Mouse (Mus musculus) liver, embryonic 15.5 days (tissue): ENCODE data around the gene Hunk. TPM values are rescaled to one million over a fixed set of nuclear protein-coding genes. Genes with fewer than 3 reads are reported as not detected.

Experiments
- ATAC-seq: fragments of 200-750 bp; cut with Nextera tagmentation; 2 replicates; pipeline ENCODE4 v1.8.0; 2017; ENCODE audit warnings: moderate number of reproducible peaks, mild to moderate bottlenecking, moderate library complexity; ENCODE audit not compliant: insufficient read depth
- H3K27ac ChIP-seq: fragments of 300-500 bp; sonication (generic); replicated peaks from 2 replicates; pipeline ENCODE4 v1.5.1; 2015; ENCODE audit warnings: mild to moderate bottlenecking, inconsistent platforms
- H3K27me3 ChIP-seq: fragments of 300-500 bp; sonication (generic); 2 replicates; pipeline ENCODE4 v1.6.1; 2015; ENCODE audit warnings: mild to moderate bottlenecking, inconsistent platforms
- H3K36me3 ChIP-seq: fragments of 300-500 bp; sonication (generic); replicated peaks from 2 replicates; pipeline ENCODE4 v1.6.1; 2015; ENCODE audit warnings: moderate library complexity, mild to moderate bottlenecking, inconsistent platforms
- H3K4me1 ChIP-seq: fragments of 300-500 bp; sonication (generic); replicated peaks from 2 replicates; pipeline ENCODE4 v1.6.1; 2015; ENCODE audit warnings: inconsistent platforms
- H3K4me2 ChIP-seq: fragments of 300-500 bp; sonication (generic); 2 replicates; pipeline ENCODE4 v1.6.1; 2015; ENCODE audit warnings: moderate library complexity, mild to moderate bottlenecking, inconsistent platforms
- H3K4me3 ChIP-seq: fragments of 300-500 bp; sonication (generic); replicated peaks from 2 replicates; pipeline ENCODE4 v1.5.1; 2015; ENCODE audit warnings: mild to moderate bottlenecking, inconsistent platforms
- H3K9ac ChIP-seq: fragments of 300-500 bp; sonication (generic); 2 replicates; pipeline ENCODE4 v1.6.1; 2015; ENCODE audit warnings: moderate library complexity, mild to moderate bottlenecking, inconsistent platforms
- H3K9me3 ChIP-seq: fragments of 300-500 bp; sonication (generic); replicated peaks from 2 replicates; pipeline ENCODE4 v1.6.1; 2016; ENCODE audit warnings: inconsistent platforms
- WGBS: fragments of 180-500 bp; shearing (Covaris S2); methylation state at CpG from one replicate; pipeline ENCODE4 v1.1.7; 2015; ENCODE audit warnings: mixed read lengths; ENCODE audit not compliant: insufficient replicate concordance; 5-methylcytosine and 5-hydroxymethylcytosine counted together
- polyA plus RNA-seq: library from polyadenylated mRNA; unstranded; fragments of >200 nt; fragmentation: Nextera tagmentation; extraction: Ambion mirVana; gene quantifications from 2 replicates; pipeline ENCODE4 v1.2.1, GENCODE M21; 2015

The Hunk gene
- polyA plus RNA-seq, 1 experiment from 2014 or later, result 1.2 TPM

DNA sequence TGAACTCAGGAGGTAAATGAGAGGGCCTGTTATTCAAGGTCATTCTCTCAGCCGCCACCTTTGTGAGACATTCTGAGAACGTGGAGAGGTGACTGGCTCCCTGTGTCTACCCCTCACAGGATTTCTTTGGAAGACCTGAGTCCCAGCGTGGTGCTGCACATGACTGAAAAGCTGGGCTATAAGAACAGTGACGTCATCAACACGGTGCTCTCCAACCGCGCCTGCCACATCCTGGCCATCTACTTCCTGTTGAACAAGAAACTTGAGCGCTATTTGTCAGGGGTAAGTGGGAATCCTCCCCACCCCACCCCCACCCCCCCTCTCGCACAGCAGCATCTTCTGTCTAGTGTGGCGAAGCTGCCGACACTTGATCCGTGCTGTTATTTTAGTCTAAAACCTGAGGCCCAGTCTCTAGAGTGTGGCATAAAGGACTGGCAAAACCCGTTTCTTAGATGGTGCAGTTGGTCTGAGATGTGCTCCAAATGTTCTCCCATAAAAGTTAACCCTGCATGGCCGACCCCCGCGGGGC is 90.0 kb downstream of the Hunk start:
- 43% methylated on average over 16 of the region's 16 CpGs for WGBS
- no peak overlapping the region for H3K27ac ChIP-seq

DNA sequence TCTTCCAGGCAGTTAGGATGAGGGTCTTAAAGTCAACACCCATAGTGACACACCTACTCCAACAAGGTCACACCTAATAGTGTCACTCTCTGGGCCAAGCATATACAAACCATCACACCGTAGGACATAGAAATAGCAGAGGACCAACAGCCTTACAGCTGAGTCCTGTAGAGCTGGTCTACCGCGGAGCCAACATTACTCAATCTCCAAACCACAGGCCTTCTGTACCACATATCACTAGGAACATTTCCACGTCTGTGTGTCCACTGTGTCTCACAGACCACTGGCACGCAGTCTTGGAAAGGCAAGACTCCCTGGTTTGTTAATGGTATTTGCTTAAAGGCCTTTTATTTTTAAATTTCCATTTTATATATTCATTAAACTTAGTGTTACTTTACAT is 95.8 kb downstream of the Hunk start:
- H3K4me1 ChIP-seq, result no peaks in the 10 kb centered on the region
- ATAC-seq, result no peak
- peaks cover 2% of the 10 kb centered on the region; the same call in 1 of the 2 replicates for H3K36me3 ChIP-seq
- no peaks in the 10 kb centered on the region for H3K27me3 ChIP-seq
- no peak overlapping the region for H3K9ac ChIP-seq
- WGBS, result 58% methylated on average over 5 of the region's 5 CpGs
- H3K4me3 ChIP-seq, result no peak overlapping the region
- H3K27ac ChIP-seq, result no peak overlapping the region
- H3K4me2 ChIP-seq, result no peak overlapping the region
- H3K9me3 ChIP-seq, result no peaks in the 10 kb centered on the region

More for the DNA sequence above, 90.0 kb downstream of the Hunk start:
- no peak for ATAC-seq
- peaks cover 8% of the 10 kb centered on the region; the same call in 1 of the 2 replicates for H3K36me3 ChIP-seq
- no peak overlapping the region for H3K4me3 ChIP-seq
- no peak overlapping the region for H3K4me2 ChIP-seq
- no peak overlapping the region for H3K9ac ChIP-seq
- H3K9me3 ChIP-seq, result no peaks in the 10 kb centered on the region
- H3K27me3 ChIP-seq, result no peaks in the 10 kb centered on the region
- no peaks in the 10 kb centered on the region for H3K4me1 ChIP-seq

DNA sequence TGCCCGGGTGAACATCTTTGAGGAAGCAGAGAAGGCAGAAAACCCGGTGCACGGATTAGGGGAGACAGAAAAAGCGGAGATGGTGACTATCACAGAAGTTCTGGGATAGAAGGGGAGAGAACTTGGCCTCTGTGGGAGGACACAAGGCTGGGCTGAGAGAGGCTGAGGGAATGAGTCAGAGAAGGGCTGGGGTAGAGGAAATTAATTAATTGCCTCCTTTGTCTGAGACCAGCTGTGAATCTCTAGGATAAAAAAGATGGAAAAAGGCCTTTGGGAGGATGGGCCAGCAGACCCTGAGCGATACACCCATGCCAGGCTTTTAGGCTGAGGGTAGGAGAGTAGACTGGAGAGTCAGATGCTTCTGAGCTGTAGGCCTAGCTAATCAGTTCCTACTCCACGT is 97.5 kb downstream of the Hunk start:
- no peaks in the 10 kb centered on the region for H3K27me3 ChIP-seq
- H3K4me1 ChIP-seq, result no peaks in the 10 kb centered on the region
- no peaks in the 10 kb centered on the region; the same call in 1 of the 2 replicates for H3K36me3 ChIP-seq
- no peak for ATAC-seq
- H3K9ac ChIP-seq, result no peak overlapping the region
- no peak overlapping the region for H3K4me3 ChIP-seq
- H3K27ac ChIP-seq, result no peak overlapping the region
- 64% methylated on average over 6 of the region's 6 CpGs for WGBS
- H3K4me2 ChIP-seq, result no peak overlapping the region
- no peaks in the 10 kb centered on the region for H3K9me3 ChIP-seq

DNA sequence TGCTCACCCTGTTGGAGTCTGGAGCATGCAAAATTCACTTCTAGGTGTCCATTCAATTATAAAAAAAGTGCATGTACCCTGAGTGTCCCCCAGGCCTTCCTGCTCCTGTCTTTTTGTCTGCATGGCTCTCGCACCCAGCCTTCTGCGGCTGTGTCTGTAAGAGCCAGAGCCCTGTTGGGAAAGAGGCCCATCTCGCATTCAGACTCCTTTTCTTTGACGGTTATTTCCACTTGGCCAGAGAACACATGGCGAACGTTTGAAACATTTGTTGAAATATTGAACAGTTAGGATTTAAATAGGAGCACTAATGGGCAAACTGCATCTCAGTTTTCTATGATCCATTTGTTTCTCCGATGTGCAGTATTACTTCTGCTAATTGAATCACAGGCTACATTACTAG is 99.3 kb downstream of the Hunk start:
- Histone ChIP-seq H3K36me3 (no peaks in the 10 kb centered on the region; the same call in 1 of the 2 replicates), H3K27ac (no peak overlapping the region), H3K4me3 (no peak overlapping the region), H3K4me2 (no peak overlapping the region), H3K9ac (no peak overlapping the region), H3K9me3 (no peaks in the 10 kb centered on the region), H3K4me1 (no peaks in the 10 kb centered on the region), H3K27me3 (no peaks in the 10 kb centered on the region)
- 76% methylated on average over 7 of the region's 7 CpGs for WGBS
- ATAC-seq, result no peak

DNA sequence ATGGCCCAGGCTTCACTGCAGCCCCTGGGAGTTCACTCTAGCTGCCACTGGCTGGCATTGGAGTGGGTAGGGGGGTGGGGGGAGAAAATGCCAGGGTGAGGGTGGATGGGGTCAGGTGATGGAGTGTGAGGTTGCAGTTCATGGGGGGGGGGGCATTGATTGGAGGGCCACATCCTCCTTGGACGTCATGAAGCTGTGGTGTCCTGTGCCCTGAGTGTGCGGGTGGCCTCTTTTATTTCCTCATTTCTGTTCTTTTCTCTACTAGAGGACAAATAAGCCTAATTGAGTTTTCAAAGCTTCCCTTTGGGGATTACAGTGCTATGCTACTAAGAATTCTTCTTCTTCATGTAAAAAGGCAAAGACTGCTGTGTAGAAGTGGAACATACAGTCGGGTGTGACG is 99.8 kb downstream of the Hunk start:
- H3K9me3 ChIP-seq, result no peaks in the 10 kb centered on the region
- H3K27ac ChIP-seq, result no peak overlapping the region
- H3K4me1 ChIP-seq, result no peaks in the 10 kb centered on the region
- 57% methylated on average over 4 of the region's 4 CpGs for WGBS
- no peak overlapping the region for H3K9ac ChIP-seq
- no peak overlapping the region for H3K4me2 ChIP-seq
- no peak for ATAC-seq
- H3K4me3 ChIP-seq, result no peak overlapping the region
- H3K36me3 ChIP-seq, result no peaks in the 10 kb centered on the region; the same call in 1 of the 2 replicates
- H3K27me3 ChIP-seq, result no peaks in the 10 kb centered on the region

DNA sequence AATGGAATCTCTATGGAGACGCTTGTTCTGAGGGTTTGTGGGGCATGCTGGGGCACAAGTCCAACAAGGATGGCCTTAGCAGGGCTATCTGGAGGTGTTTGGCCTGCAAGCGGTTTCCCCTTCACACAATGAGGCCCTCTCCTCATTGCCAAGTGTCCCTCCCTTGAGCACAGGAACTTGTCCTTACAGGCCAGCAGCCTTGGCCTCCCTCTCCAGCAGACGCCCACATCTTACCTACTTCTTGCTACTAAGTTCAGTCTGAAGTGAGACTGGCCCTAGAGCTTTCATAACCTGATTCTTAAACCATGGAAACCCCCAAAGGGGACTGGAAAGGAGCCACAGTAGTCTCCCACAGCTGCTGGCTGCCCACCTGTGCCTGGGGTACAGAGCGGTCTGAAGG is 104.3 kb downstream of the Hunk start:
- H3K9ac ChIP-seq, result no peak overlapping the region
- WGBS, result 61% methylated on average over 4 of the region's 4 CpGs
- no peak overlapping the region for H3K27ac ChIP-seq
- H3K9me3 ChIP-seq, result no peaks in the 10 kb centered on the region
- no peaks in the 10 kb centered on the region for H3K27me3 ChIP-seq
- no peak overlapping the region for H3K4me2 ChIP-seq
- no peak for ATAC-seq
- H3K4me1 ChIP-seq, result no peaks in the 10 kb centered on the region
- H3K36me3 ChIP-seq, result no peaks in the 10 kb centered on the region; the same call in 1 of the 2 replicates
- H3K4me3 ChIP-seq, result no peak overlapping the region

DNA sequence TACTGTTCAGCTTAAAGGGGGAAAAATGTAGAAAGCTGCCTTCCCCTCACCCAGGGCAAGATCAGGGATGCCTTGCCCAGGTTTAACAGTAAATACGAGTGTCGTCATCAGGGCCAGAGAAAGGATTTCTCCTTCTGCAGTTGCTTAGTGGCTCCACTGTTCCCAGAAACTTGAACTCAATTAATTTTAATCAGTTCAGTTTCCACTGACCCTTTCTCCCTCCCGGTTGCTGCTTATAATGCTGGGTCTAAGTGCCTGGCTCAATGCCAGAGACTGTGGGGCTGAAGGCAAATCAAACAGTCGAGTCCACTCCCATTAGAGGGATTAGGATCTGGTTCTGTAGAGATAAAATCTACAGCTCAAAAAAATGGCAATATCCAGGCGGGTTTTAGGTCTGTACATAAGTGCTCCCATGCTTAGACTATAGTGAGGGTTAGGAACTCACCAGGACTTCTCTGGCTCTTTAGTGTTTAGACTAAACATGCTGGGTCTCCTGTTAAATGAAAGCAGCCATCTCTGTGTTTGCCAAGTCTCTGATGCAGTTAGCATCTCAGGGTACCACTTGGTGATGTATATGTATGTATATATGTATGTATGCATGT is 106.2 kb downstream of the Hunk start:
- H3K36me3 ChIP-seq, result no peaks in the 10 kb centered on the region
- no peaks in the 10 kb centered on the region for H3K27me3 ChIP-seq
- 51% methylated on average over 5 of the region's 5 CpGs for WGBS
- no peaks in the 10 kb centered on the region for H3K4me1 ChIP-seq
- H3K9me3 ChIP-seq, result no peaks in the 10 kb centered on the region
- H3K27ac ChIP-seq, result no peak overlapping the region
- no peak for ATAC-seq
- no peak overlapping the region for H3K4me3 ChIP-seq
- H3K9ac ChIP-seq, result no peak overlapping the region
- no peak overlapping the region for H3K4me2 ChIP-seq

DNA sequence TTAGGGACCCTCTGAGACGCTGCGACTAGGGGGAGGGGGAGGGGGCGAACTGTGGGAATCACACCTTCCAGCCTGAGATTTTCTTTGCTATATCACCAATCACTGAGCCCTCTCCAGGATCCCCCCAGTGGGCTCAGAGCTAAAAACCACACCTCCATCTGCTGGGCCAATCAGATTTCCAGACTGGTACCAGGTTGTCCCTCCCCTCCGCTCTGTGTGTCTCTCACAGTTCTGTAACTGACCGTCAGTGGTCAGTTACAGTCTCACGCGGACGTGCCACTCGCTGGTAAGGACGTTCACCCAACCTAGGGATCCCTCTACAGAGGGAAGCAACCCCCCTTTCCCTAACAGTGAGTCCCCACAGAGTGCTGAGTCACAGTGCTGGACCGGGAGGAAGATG is 111.1 kb downstream of the Hunk start:
- 34% methylated on average over 11 of the region's 11 CpGs for WGBS
- Histone ChIP-seq H3K9me3 (no peaks in the 10 kb centered on the region), H3K27ac (no peak overlapping the region), H3K27me3 (no peaks in the 10 kb centered on the region), H3K9ac (no peak overlapping the region), H3K4me1 (no peaks in the 10 kb centered on the region), H3K4me2 (no peak overlapping the region), H3K36me3 (no peaks in the 10 kb centered on the region), H3K4me3 (no peak overlapping the region)
- no peak for ATAC-seq

DNA sequence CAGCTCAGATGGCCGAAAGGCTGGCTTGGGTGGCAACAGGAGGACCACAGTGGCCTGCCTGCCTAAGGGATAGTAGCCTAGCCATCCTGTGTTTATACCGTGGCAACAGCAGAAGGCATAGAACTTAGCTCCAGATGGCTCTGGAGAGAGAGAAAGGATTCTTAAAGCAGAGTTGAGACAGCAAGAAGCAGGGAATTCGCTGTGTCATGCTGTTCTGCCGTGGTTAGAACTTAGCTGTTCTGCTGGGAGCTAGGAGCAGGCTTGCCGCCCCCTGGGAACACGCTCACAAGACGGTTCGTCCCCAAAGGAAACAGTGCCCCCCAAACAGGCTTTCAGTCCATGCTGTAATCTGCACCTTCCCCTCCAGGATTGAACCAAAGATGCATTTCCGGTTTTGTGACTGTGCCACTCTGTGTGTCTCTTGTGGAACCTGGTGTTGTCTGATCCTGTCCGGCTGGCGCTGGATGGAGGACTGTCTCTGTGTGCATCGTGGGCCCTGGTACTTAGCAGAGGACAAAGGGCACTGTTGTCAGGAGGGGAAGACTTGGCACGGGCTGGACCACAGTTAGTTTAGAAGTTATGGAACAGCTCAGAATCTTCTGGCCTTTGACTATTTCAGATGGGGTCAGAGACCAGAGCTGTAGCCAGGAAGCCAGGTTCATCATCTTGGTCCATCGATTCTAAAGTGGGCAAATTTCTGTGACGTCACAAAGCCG is 112.1 kb downstream of the Hunk start:
- 61% methylated on average over 16 of the region's 16 CpGs for WGBS
- Histone ChIP-seq H3K9me3 (no peaks in the 10 kb centered on the region), H3K9ac (no peak overlapping the region), H3K4me1 (no peaks in the 10 kb centered on the region), H3K4me3 (no peak overlapping the region), H3K4me2 (no peak overlapping the region), H3K27ac (no peak overlapping the region), H3K27me3 (no peaks in the 10 kb centered on the region), H3K36me3 (no peaks in the 10 kb centered on the region)
- ATAC-seq, result no peak

DNA sequence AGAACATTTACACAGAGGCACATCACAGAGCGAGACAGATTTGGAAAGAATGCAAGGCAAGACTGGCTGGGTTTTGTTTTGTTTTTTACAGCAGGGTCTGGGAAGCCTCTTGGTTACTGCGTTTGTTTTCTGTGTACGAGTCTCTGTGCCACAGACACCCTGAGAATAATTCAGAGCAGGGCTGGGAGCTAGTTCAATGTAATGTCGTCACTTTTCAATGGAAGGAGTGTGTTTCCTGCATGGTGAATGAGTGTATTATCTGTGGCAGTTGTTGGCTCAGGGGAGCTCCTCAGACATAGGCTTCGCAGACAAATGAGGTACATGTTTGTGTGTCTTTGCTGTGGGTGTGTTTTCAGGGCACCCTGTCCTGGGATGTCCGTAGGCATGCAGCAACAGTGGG is 115.0 kb downstream of the Hunk start:
- Histone ChIP-seq H3K9me3 (no peaks in the 10 kb centered on the region), H3K4me1 (no peaks in the 10 kb centered on the region), H3K36me3 (no peaks in the 10 kb centered on the region), H3K27me3 (no peaks in the 10 kb centered on the region), H3K9ac (no peak overlapping the region), H3K4me3 (no peak overlapping the region), H3K27ac (no peak overlapping the region), H3K4me2 (no peak overlapping the region)
- no peak for ATAC-seq
- WGBS, result 61% methylated on average over 6 of the region's 6 CpGs

DNA sequence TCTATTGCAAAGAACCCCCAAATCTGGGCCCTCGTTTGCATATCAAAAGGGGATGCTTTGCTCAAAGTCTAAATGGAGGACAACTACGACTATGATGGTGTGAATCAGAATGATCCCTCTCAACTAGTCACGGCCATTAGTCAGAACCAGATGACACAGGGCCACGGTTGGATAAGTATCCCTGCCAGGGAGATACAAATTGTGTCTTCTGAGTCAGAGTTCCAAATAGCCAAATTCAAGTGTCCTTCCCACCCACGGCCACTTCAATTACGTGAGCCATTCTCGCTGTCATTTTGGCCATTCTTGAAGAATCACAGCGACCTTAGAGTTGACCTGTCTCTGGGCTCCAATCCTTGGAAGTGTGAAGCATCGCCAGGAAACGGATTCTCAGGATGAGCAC is 119.4 kb downstream of the Hunk start:
- no peak overlapping the region for H3K4me3 ChIP-seq
- H3K4me2 ChIP-seq, result no peak overlapping the region
- H3K27ac ChIP-seq, result no peak overlapping the region
- H3K9ac ChIP-seq, result no peak overlapping the region
- no peaks in the 10 kb centered on the region for H3K36me3 ChIP-seq
- no peaks in the 10 kb centered on the region for H3K27me3 ChIP-seq
- H3K4me1 ChIP-seq, result no peaks in the 10 kb centered on the region
- no peak for ATAC-seq
- no peaks in the 10 kb centered on the region for H3K9me3 ChIP-seq
- 63% methylated on average over 10 of the region's 10 CpGs for WGBS
